Mouse (Mus musculus) limb, embryonic 14.5 days (tissue): ENCODE measurements around the gene Pex11b. TPM values are rescaled to one million over a fixed set of nuclear protein-coding genes. Genes with fewer than 3 reads are reported as not detected.

Experiments used
- ATAC-seq: fragments of 200-750 bp; cut with Nextera tagmentation; 2 replicates; pipeline ENCODE4 v1.8.0; 2017; ENCODE audit warnings: low read depth, moderate number of reproducible peaks, moderate TSS enrichment; ENCODE audit not compliant: low FRiP score
- DNase-seq: peaks from one replicate; pipeline ENCODE4 v3.0.0-alpha.2; 2015; ENCODE audit warnings: low spot score
- H3K27ac ChIP-seq: fragments of 300-500 bp; sonication (generic); replicated peaks from 2 replicates; pipeline ENCODE4 v1.5.1; 2014; ENCODE audit warnings: low read depth, mild to moderate bottlenecking, low read length, moderate library complexity, mixed read lengths
- H3K27me3 ChIP-seq: fragments of 300-500 bp; sonication (generic); 2 replicates; pipeline ENCODE4 v1.6.1; 2014; ENCODE audit warnings: low read length, mixed read lengths; ENCODE audit not compliant: control insufficient read depth, insufficient read depth
- H3K36me3 ChIP-seq: fragments of 300-500 bp; sonication (generic); 2 replicates; pipeline ENCODE4 v1.6.1; 2014; ENCODE audit warnings: mild to moderate bottlenecking, low read length, moderate library complexity, mixed read lengths; ENCODE audit not compliant: control insufficient read depth, insufficient read depth
- H3K4me1 ChIP-seq: fragments of 300-500 bp; sonication (generic); 2 replicates; pipeline ENCODE4 v1.6.1; 2014; ENCODE audit warnings: antibody characterized with exemption, low read length, mixed read lengths; ENCODE audit not compliant: control insufficient read depth, insufficient read depth
- H3K4me2 ChIP-seq: fragments of 300-500 bp; sonication (generic); replicated peaks from 2 replicates; pipeline ENCODE4 v1.6.1; 2014; ENCODE audit warnings: low read depth, mild to moderate bottlenecking, low read length, moderate library complexity; ENCODE audit not compliant: severe bottlenecking
- H3K4me3 ChIP-seq: fragments of 300-500 bp; sonication (generic); replicated peaks from 2 replicates; pipeline ENCODE4 v1.5.1; 2014; ENCODE audit warnings: low read length
- H3K9ac ChIP-seq: fragments of 300-500 bp; sonication (generic); 2 replicates; pipeline ENCODE4 v1.6.1; 2014; ENCODE audit warnings: mild to moderate bottlenecking, low read depth, low read length, moderate library complexity; ENCODE audit not compliant: severe bottlenecking
- H3K9me3 ChIP-seq: fragments of 300-500 bp; sonication (generic); 2 replicates; pipeline ENCODE4 v1.6.1; 2016; ENCODE audit warnings: low read length; ENCODE audit not compliant: control insufficient read depth
- POLR2A ChIP-seq: fragments of 200-500 bp; IDR thresholded peaks from 2 replicates; pipeline ENCODE4 v1.8.0; 2012; ENCODE audit warnings: inconsistent platforms, mild to moderate bottlenecking, moderate library complexity, borderline replicate concordance; ENCODE audit not compliant: insufficient read depth, insufficient read length; ENCODE audit errors: extremely low read depth
- WGBS: fragments of 180-500 bp; shearing (Covaris S2); extraction: QIAGEN DNeasy Blood & Tissue Kit; methylation state at CpG from one replicate; pipeline ENCODE4 v1.1.7; 2014; 5-methylcytosine and 5-hydroxymethylcytosine counted together
- polyA plus RNA-seq, 2 experiments: library from polyadenylated mRNA; depleted of rRNA in 1 of 2; stranded (reverse) in 1 of 2; unstranded in 1 of 2; fragments of >200 nt; fragmentation: Nextera tagmentation in 1 of 2; extraction: Ambion mirVana in 1 of 2; gene quantifications; 2 replicates each; pipeline versions ENCODE4 v1.2.1 to v1.2.3; 2012 to 2014

The Pex11b gene
- polyA plus RNA-seq, 2 experiments: 53.0 to 62.2 TPM

GRCm38 (mm10) chr3:96692506-96692905 lies 57.3 kb downstream of the Pex11b start:
- Histone ChIP-seq H3K9me3 (no peaks in the 10 kb centered on the region), H3K4me3 (no peak overlapping the region), H3K27ac (no peak overlapping the region), H3K4me1 (peaks cover 6% of the 10 kb centered on the region), H3K36me3 (no peaks in the 10 kb centered on the region), H3K27me3 (no peaks in the 10 kb centered on the region), H3K4me2 (no peak overlapping the region), H3K9ac (no peak overlapping the region)
- no peak for TF ChIP-seq POLR2A
- ATAC-seq (no peak), DNase-seq (no peak)
- 14% methylated on average over 3 of the region's 3 CpGs for WGBS

GRCm38 (mm10) chr3:96693579-96693978 lies 58.4 kb downstream of the Pex11b start:
- H3K4me3 ChIP-seq: no peak overlapping the region
- no peak for TF ChIP-seq POLR2A
- no peak overlapping the region for H3K9ac ChIP-seq
- no peak for ATAC-seq
- no peak overlapping the region for H3K4me2 ChIP-seq
- no peak for DNase-seq
- H3K27me3 ChIP-seq: no peaks in the 10 kb centered on the region
- H3K4me1 ChIP-seq: peaks cover 12% of the 10 kb centered on the region
- H3K27ac ChIP-seq: no peak overlapping the region
- H3K36me3 ChIP-seq: no peaks in the 10 kb centered on the region
- 86% methylated on average over 1 of the region's 1 CpGs for WGBS
- no peaks in the 10 kb centered on the region for H3K9me3 ChIP-seq

Other genes with a start within 250 kb of the Pex11b start
- 0.10 TPM in 1 of 2 replicates, not detected in the other for gene BC107364, start 183.1 kb upstream of the Pex11b start, polyA plus RNA-seq (2012; rRNA removed)
- gene BC107364, start 183.1 kb upstream of the Pex11b start, polyA plus RNA-seq (2014; fragmentation: Nextera tagmentation; extraction: Ambion mirVana): 0.40 TPM in 1 of 2 replicates, not detected in the other
- gene Hfe2, start 110.2 kb upstream of the Pex11b start, polyA plus RNA-seq (2012; rRNA removed): 21.4 and 26.7 TPM in 2 replicates
- gene Hfe2, start 110.2 kb upstream of the Pex11b start, polyA plus RNA-seq (2014; fragmentation: Nextera tagmentation; extraction: Ambion mirVana): 14.6 and 20.5 TPM in 2 replicates
- 211 and 272 TPM in 2 replicates for gene Txnip, start 77.4 kb upstream of the Pex11b start, polyA plus RNA-seq (2012; rRNA removed)
- 167 and 172 TPM in 2 replicates for gene Txnip, start 77.4 kb upstream of the Pex11b start, polyA plus RNA-seq (2014; fragmentation: Nextera tagmentation; extraction: Ambion mirVana)
- gene Gm16253, start 58.4 kb upstream of the Pex11b start, polyA plus RNA-seq (2012; rRNA removed): 0.19 TPM in 1 of 2 replicates, not detected in the other
- 0.37 and 1.3 TPM in 2 replicates for gene Gm16253, start 58.4 kb upstream of the Pex11b start, polyA plus RNA-seq (2014; fragmentation: Nextera tagmentation; extraction: Ambion mirVana)
- 36.5 and 51.7 TPM in 2 replicates for gene Polr3gl, start 41.2 kb upstream of the Pex11b start, polyA plus RNA-seq (2012; rRNA removed)
- 11.9 and 15.3 TPM in 2 replicates for gene Polr3gl, start 41.2 kb upstream of the Pex11b start, polyA plus RNA-seq (2014; fragmentation: Nextera tagmentation; extraction: Ambion mirVana)
- gene Ankrd34a, start 38.7 kb upstream of the Pex11b start, polyA plus RNA-seq (2012; rRNA removed): 1.8 and 2.7 TPM in 2 replicates
- 2.7 TPM in 2 replicates for gene Ankrd34a, start 38.7 kb upstream of the Pex11b start, polyA plus RNA-seq (2014; fragmentation: Nextera tagmentation; extraction: Ambion mirVana)
- 84.2 and 99.6 TPM in 2 replicates for gene Lix1l, start 34.2 kb upstream of the Pex11b start, polyA plus RNA-seq (2012; rRNA removed)
- 8.9 and 10.4 TPM in 2 replicates for gene Lix1l, start 34.2 kb upstream of the Pex11b start, polyA plus RNA-seq (2014; fragmentation: Nextera tagmentation; extraction: Ambion mirVana)
- gene Rbm8a, start 5.4 kb upstream of the Pex11b start, polyA plus RNA-seq (2012; rRNA removed): 44.6 and 66.1 TPM in 2 replicates
- gene Rbm8a, start 5.4 kb upstream of the Pex11b start, polyA plus RNA-seq (2014; fragmentation: Nextera tagmentation; extraction: Ambion mirVana): 133 and 146 TPM in 2 replicates
- gene Gm42957, start 98 bp downstream of the Pex11b start, polyA plus RNA-seq (2012; rRNA removed): 0.93 and 1.2 TPM in 2 replicates
- gene Gm42957, start 98 bp downstream of the Pex11b start, polyA plus RNA-seq (2014; fragmentation: Nextera tagmentation; extraction: Ambion mirVana): 0.28 and 0.29 TPM in 2 replicates
- 25.0 and 31.1 TPM in 2 replicates for gene Itga10, start 10.2 kb downstream of the Pex11b start, polyA plus RNA-seq (2012; rRNA removed)
- gene Itga10, start 10.2 kb downstream of the Pex11b start, polyA plus RNA-seq (2014; fragmentation: Nextera tagmentation; extraction: Ambion mirVana): 3.9 TPM in 2 replicates
- gene Ankrd35, start 34.8 kb downstream of the Pex11b start, polyA plus RNA-seq (2012; rRNA removed): 1.9 and 3.7 TPM in 2 replicates
- gene Ankrd35, start 34.8 kb downstream of the Pex11b start, polyA plus RNA-seq (2014; fragmentation: Nextera tagmentation; extraction: Ambion mirVana): 2.7 and 4.2 TPM in 2 replicates
- gene Pias3, start 61.0 kb downstream of the Pex11b start, polyA plus RNA-seq (2012; rRNA removed): 100 and 112 TPM in 2 replicates
- 52.2 and 53.4 TPM in 2 replicates for gene Pias3, start 61.0 kb downstream of the Pex11b start, polyA plus RNA-seq (2014; fragmentation: Nextera tagmentation; extraction: Ambion mirVana)
- 8.3 and 9.8 TPM in 2 replicates for gene Nudt17, start 73.2 kb downstream of the Pex11b start, polyA plus RNA-seq (2012; rRNA removed)
- 13.5 and 14.6 TPM in 2 replicates for gene Nudt17, start 73.2 kb downstream of the Pex11b start, polyA plus RNA-seq (2014; fragmentation: Nextera tagmentation; extraction: Ambion mirVana)
- 40.5 and 41.0 TPM in 2 replicates for gene Polr3c, start 92.3 kb downstream of the Pex11b start, polyA plus RNA-seq (2012; rRNA removed)
- gene Polr3c, start 92.3 kb downstream of the Pex11b start, polyA plus RNA-seq (2014; fragmentation: Nextera tagmentation; extraction: Ambion mirVana): 23.3 and 26.3 TPM in 2 replicates
- 24.4 and 27.1 TPM in 2 replicates for gene Rnf115, start 92.3 kb downstream of the Pex11b start, polyA plus RNA-seq (2012; rRNA removed)
- gene Rnf115, start 92.3 kb downstream of the Pex11b start, polyA plus RNA-seq (2014; fragmentation: Nextera tagmentation; extraction: Ambion mirVana): 46.1 and 46.4 TPM in 2 replicates
- 0.12 and 0.24 TPM in 2 replicates for gene Pdzk1, start 193.9 kb downstream of the Pex11b start, polyA plus RNA-seq (2012; rRNA removed)
- gene Pdzk1, start 193.9 kb downstream of the Pex11b start, polyA plus RNA-seq (2014; fragmentation: Nextera tagmentation; extraction: Ambion mirVana): not detected in 2 replicates
- 0.09 TPM in 1 of 2 replicates, not detected in the other for gene Cd160, start 194.0 kb downstream of the Pex11b start, polyA plus RNA-seq (2012; rRNA removed)
- gene Cd160, start 194.0 kb downstream of the Pex11b start, polyA plus RNA-seq (2014; fragmentation: Nextera tagmentation; extraction: Ambion mirVana): 0.15 and 0.23 TPM in 2 replicates